Mouse (Mus musculus) MEL (cell line): ENCODE data around the gene 3110082I17Rik. TPM values are rescaled to one million over a fixed set of nuclear protein-coding genes. Genes with fewer than 3 reads are reported as not detected.
A peak's percentile ranks its signal among the peaks of the same experiment; 100 is the strongest.

Experiments used
- DNase-seq: peaks from one replicate; pipeline ENCODE4 v3.0.0; 2011; ENCODE audit warnings: low read depth, low spot score
- H3K27ac ChIP-seq: 2 replicates; pipeline ENCODE4 v1.5.1; 2012; ENCODE audit warnings: low read depth, mild to moderate bottlenecking, control low read depth, low read length, moderate library complexity; ENCODE audit not compliant: control insufficient read depth
- H3K27me3 ChIP-seq, 2 experiments: fragments of 150-350 bp in 1 of 2; sonication (generic) in 1 of 2; 2 replicates each; pipeline ENCODE4 v1.6.1; 2012; ENCODE audit warnings: low read length in 2 of 2, mild to moderate bottlenecking in 2 of 2, improper control_type of control experiment in 1 of 2, moderate library complexity in 1 of 2; ENCODE audit not compliant: insufficient read depth in 2 of 2, control insufficient read depth in 1 of 2
- H3K36me3 ChIP-seq, 2 experiments: 2 replicates each; pipeline ENCODE4 v1.6.1; 2012 to 2014; ENCODE audit warnings: low read length in 2 of 2, improper control_type of control experiment in 1 of 2, inconsistent platforms in 1 of 2, mild to moderate bottlenecking in 1 of 2; ENCODE audit not compliant: insufficient read depth in 2 of 2, control insufficient read depth in 1 of 2
- H3K4me1 ChIP-seq, 2 experiments: fragments of 150-350 bp in 1 of 2; sonication (generic) in 1 of 2; 2 replicates each; pipeline ENCODE4 v1.6.1; 2012; ENCODE audit warnings: low read length in 2 of 2, improper control_type of control experiment in 1 of 2, mild to moderate bottlenecking in 1 of 2; ENCODE audit not compliant: insufficient read depth in 2 of 2, control insufficient read depth in 1 of 2
- H3K4me3 ChIP-seq, 2 experiments: fragments of 150-350 bp in 1 of 2; sonication (generic) in 1 of 2; 2 replicates each; pipeline ENCODE4 v1.5.1; 2012; ENCODE audit warnings: low read depth in 2 of 2, low read length in 2 of 2, mild to moderate bottlenecking in 2 of 2, moderate library complexity in 2 of 2, control low read depth in 1 of 2, improper control_type of control experiment in 1 of 2; ENCODE audit not compliant: control insufficient read depth in 1 of 2, insufficient read depth in 1 of 2
- H3K79me2 ChIP-seq: 2 replicates; pipeline ENCODE4 v1.6.1; 2012; ENCODE audit warnings: mild to moderate bottlenecking, low read length, moderate library complexity; ENCODE audit not compliant: control insufficient read depth, poor library complexity, insufficient read depth
- H3K9ac ChIP-seq: 2 replicates; pipeline ENCODE4 v1.6.1; 2012; ENCODE audit warnings: low read depth, mild to moderate bottlenecking, control low read depth, low read length, moderate library complexity; ENCODE audit not compliant: control insufficient read depth, poor library complexity, severe bottlenecking
- H3K9me3 ChIP-seq: fragments of 150-350 bp; sonication (generic); replicated peaks from 2 replicates; pipeline ENCODE4 v1.6.1; 2012; ENCODE audit warnings: mild to moderate bottlenecking, low read length, improper control_type of control experiment, moderate library complexity; ENCODE audit not compliant: insufficient read depth
- BHLHE40 ChIP-seq: IDR thresholded peaks from 2 replicates; pipeline ENCODE4 v1.6.1; 2012; ENCODE audit warnings: low read depth, mild to moderate bottlenecking, inconsistent platforms, low read length, improper control_type of control experiment, borderline replicate concordance
- CHD2 ChIP-seq: IDR thresholded peaks from 2 replicates; pipeline ENCODE4 v1.6.1; 2011; ENCODE audit warnings: low read length, improper control_type of control experiment
- CTCF ChIP-seq, 3 experiments: IDR thresholded peaks in 2 of 3; conservative IDR thresholded peaks in 1 of 3; 2 replicates each; pipeline ENCODE4 v1.5.1; 2011 to 2012; ENCODE audit warnings: low read length in 3 of 3, low read depth in 2 of 3, mild to moderate bottlenecking in 2 of 3, improper control_type of control experiment in 1 of 3, inconsistent platforms in 1 of 3, mixed read lengths in 1 of 3, moderate library complexity in 1 of 3; ENCODE audit not compliant: control insufficient read depth in 1 of 3, insufficient read depth in 1 of 3, poor library complexity in 1 of 3, severe bottlenecking in 1 of 3
- E2F4 ChIP-seq: IDR thresholded peaks from 2 replicates; pipeline ENCODE4 v1.6.1; 2011; ENCODE audit warnings: low read depth, low read length, improper control_type of control experiment, borderline replicate concordance
- ELF1 ChIP-seq: IDR thresholded peaks from 2 replicates; pipeline ENCODE4 v1.6.1; 2014; ENCODE audit warnings: low read depth, mild to moderate bottlenecking, inconsistent platforms, low read length, improper control_type of control experiment, moderate library complexity
- EP300 ChIP-seq, 2 experiments: IDR thresholded peaks; 2 replicates each; pipeline ENCODE4 v1.6.1; 2011; ENCODE audit warnings: improper control_type of control experiment in 2 of 2, low read length in 2 of 2, low read depth in 1 of 2, mild to moderate bottlenecking in 1 of 2
- ETS1 ChIP-seq: IDR thresholded peaks from 2 replicates; pipeline ENCODE4 v1.6.1; 2012; ENCODE audit warnings: low read depth, mild to moderate bottlenecking, inconsistent platforms, low read length, improper control_type of control experiment, moderate library complexity
- GABPA ChIP-seq: IDR thresholded peaks from 2 replicates; pipeline ENCODE4 v1.6.1; 2012; ENCODE audit warnings: low read depth, mild to moderate bottlenecking, inconsistent platforms, low read length, improper control_type of control experiment, moderate library complexity
- GATA1 ChIP-seq: IDR thresholded peaks from 2 replicates; pipeline ENCODE4 v1.6.1; 2011; ENCODE audit warnings: low read depth, low read length, improper control_type of control experiment
- HCFC1 ChIP-seq: IDR thresholded peaks from 2 replicates; pipeline ENCODE4 v1.6.1; 2012; ENCODE audit warnings: low read depth, mild to moderate bottlenecking, inconsistent platforms, low read length, improper control_type of control experiment, moderate library complexity
- JUND ChIP-seq: IDR thresholded peaks from 2 replicates; pipeline ENCODE4 v1.6.1; 2011; ENCODE audit warnings: low read depth, mild to moderate bottlenecking, improper control_type of control experiment, low read length
- KAT2A ChIP-seq: conservative IDR thresholded peaks from 2 replicates; pipeline ENCODE4 v1.6.1; 2012; ENCODE audit warnings: low read depth, low read length, improper control_type of control experiment, inconsistent platforms
- MAFK ChIP-seq: IDR thresholded peaks from 2 replicates; pipeline ENCODE4 v1.6.1; 2011; ENCODE audit warnings: low read depth, mild to moderate bottlenecking, low read length, improper control_type of control experiment, borderline replicate concordance
- MAX ChIP-seq: IDR thresholded peaks from 2 replicates; pipeline ENCODE4 v1.6.1; 2011; ENCODE audit warnings: low read length, improper control_type of control experiment
- MEF2A ChIP-seq: IDR thresholded peaks from 2 replicates; pipeline ENCODE4 v1.6.1; 2014; ENCODE audit warnings: low read depth, mild to moderate bottlenecking, inconsistent platforms, low read length, improper control_type of control experiment; ENCODE audit not compliant: poor library complexity, insufficient replicate concordance, severe bottlenecking; ENCODE audit errors: extremely low read depth
- MXI1 ChIP-seq: IDR thresholded peaks from 2 replicates; pipeline ENCODE4 v1.6.1; 2011; ENCODE audit warnings: mild to moderate bottlenecking, low read depth, low read length, improper control_type of control experiment
- MYB ChIP-seq: IDR thresholded peaks from 2 replicates; pipeline ENCODE4 v1.6.1; 2011; ENCODE audit warnings: mild to moderate bottlenecking, low read depth, low read length, improper control_type of control experiment
- MYC ChIP-seq: IDR thresholded peaks from 2 replicates; pipeline ENCODE4 v1.6.1; 2011; ENCODE audit warnings: low read depth, mild to moderate bottlenecking, low read length, improper control_type of control experiment, moderate library complexity
- NELFE ChIP-seq: IDR thresholded peaks from 2 replicates; pipeline ENCODE4 v1.6.1; 2011; ENCODE audit warnings: low read depth, low read length, improper control_type of control experiment
- NRF1 ChIP-seq: IDR thresholded peaks from 2 replicates; pipeline ENCODE4 v1.6.1; 2014; ENCODE audit warnings: low read depth, mild to moderate bottlenecking, inconsistent platforms, low read length, improper control_type of control experiment, moderate library complexity; ENCODE audit not compliant: poor library complexity, insufficient read depth, severe bottlenecking
- POLR2A ChIP-seq, 2 experiments: IDR thresholded peaks; 2 replicates each; pipeline ENCODE4 v1.6.1; 2011 to 2012; ENCODE audit warnings: low read length in 2 of 2, mild to moderate bottlenecking in 2 of 2, control low read depth in 1 of 2, improper control_type of control experiment in 1 of 2, low read depth in 1 of 2, moderate library complexity in 1 of 2; ENCODE audit not compliant: control insufficient read depth in 1 of 2, insufficient read depth in 1 of 2, poor library complexity in 1 of 2
- POLR2AphosphoS2 ChIP-seq: IDR thresholded peaks from 2 replicates; pipeline ENCODE4 v1.6.1; 2011; ENCODE audit warnings: low read length, improper control_type of control experiment
- POLR2AphosphoS5 ChIP-seq: IDR thresholded peaks from 2 replicates; pipeline ENCODE4 v1.6.1; 2012; ENCODE audit warnings: low read depth, borderline replicate concordance, mild to moderate bottlenecking, inconsistent platforms, low read length, moderate library complexity, mixed read lengths
- RAD21 ChIP-seq: IDR thresholded peaks from 2 replicates; pipeline ENCODE4 v1.6.1; 2011; ENCODE audit warnings: mild to moderate bottlenecking, low read depth, low read length, improper control_type of control experiment
- RCOR1 ChIP-seq: IDR thresholded peaks from 2 replicates; pipeline ENCODE4 v1.6.1; 2012; ENCODE audit warnings: low read depth, mild to moderate bottlenecking, inconsistent platforms, low read length, improper control_type of control experiment
- SIN3A ChIP-seq: IDR thresholded peaks from 2 replicates; pipeline ENCODE4 v1.6.1; 2012; ENCODE audit warnings: low read length, improper control_type of control experiment, inconsistent platforms
- SMC3 ChIP-seq: IDR thresholded peaks from 2 replicates; pipeline ENCODE4 v1.6.1; 2011; ENCODE audit warnings: low read depth, low read length, improper control_type of control experiment
- TAL1 ChIP-seq: IDR thresholded peaks from 2 replicates; pipeline ENCODE4 v1.6.1; 2012; ENCODE audit warnings: mild to moderate bottlenecking, inconsistent platforms, low read length, moderate library complexity, mixed read lengths
- TBP ChIP-seq: IDR thresholded peaks from 2 replicates; pipeline ENCODE4 v1.8.0; 2011; ENCODE audit warnings: low read depth, low read length, improper control_type of control experiment
- TCF12 ChIP-seq: IDR thresholded peaks from 2 replicates; pipeline ENCODE4 v1.6.1; 2014; ENCODE audit warnings: low read depth, mild to moderate bottlenecking, inconsistent platforms, low read length, improper control_type of control experiment, moderate library complexity
- USF1 ChIP-seq: IDR thresholded peaks from 2 replicates; pipeline ENCODE4 v1.6.1; 2014; ENCODE audit warnings: low read depth, mild to moderate bottlenecking, inconsistent platforms, low read length, improper control_type of control experiment, moderate library complexity
- USF2 ChIP-seq, 2 experiments: IDR thresholded peaks; 2 replicates each; pipeline ENCODE4 v1.6.1; 2011 to 2012; ENCODE audit warnings: improper control_type of control experiment in 2 of 2, low read length in 2 of 2, borderline replicate concordance in 1 of 2, inconsistent platforms in 1 of 2, low read depth in 1 of 2, mild to moderate bottlenecking in 1 of 2; ENCODE audit not compliant: insufficient read depth in 1 of 2
- ZC3H11A ChIP-seq: IDR thresholded peaks from 2 replicates; pipeline ENCODE4 v1.6.1; 2012; ENCODE audit warnings: low read depth, mild to moderate bottlenecking, inconsistent platforms, low read length, improper control_type of control experiment
- ZKSCAN1 ChIP-seq: IDR thresholded peaks from 2 replicates; pipeline ENCODE4 v1.6.1; 2012; ENCODE audit warnings: low read depth, mild to moderate bottlenecking, inconsistent platforms, low read length, improper control_type of control experiment, moderate library complexity
- ZNF384 ChIP-seq: IDR thresholded peaks from 2 replicates; pipeline ENCODE4 v1.6.1; 2012; ENCODE audit warnings: low read depth, mild to moderate bottlenecking, inconsistent platforms, low read length, improper control_type of control experiment
- polyA plus RNA-seq, 2 experiments: library from polyadenylated mRNA; stranded (reverse) in 1 of 2; unstranded in 1 of 2; fragments of >175 nt in 1 of 2; fragments of >200 nt in 1 of 2; gene quantifications; 2 replicates each; pipeline versions ENCODE4 v1.2.1 to v1.2.4; 2012; ENCODE audit warnings: low replicate concordance in 2 of 2, low read depth in 1 of 2; ENCODE audit not compliant: insufficient read length in 2 of 2, insufficient read depth in 1 of 2, missing spikeins in 1 of 2
- total RNA-seq: library from RNA; depleted of rRNA; stranded (reverse); fragments of 300-350 nt; gene quantifications from 2 replicates; pipeline ENCODE4 v1.2.3, GENCODE M21; 2012; rRNA removed

Gene 3110082I17Rik
- total RNA-seq (43.2 and 58.1 TPM in 2 replicates), polyA plus RNA-seq (10 to 100 TPM in 1 of 2 experiments, not detected in 1; 79.5 TPM)

- no peaks in the 10 kb centered on the region for H3K9me3 ChIP-seq
- H3K4me3 ChIP-seq = peak within 1 kb of the TSS; percentile 79 to 98
- no peaks in the 10 kb centered on the region for H3K27me3 ChIP-seq
- H3K4me1 ChIP-seq = peaks cover 7 to 10% of the 10 kb centered on the region in 2 experiments
- H3K79me2 ChIP-seq = peaks cover 11% of the 10 kb centered on the region
- DNase-seq = peak; percentile 98
- peaks cover 0 to 6% of the 10 kb centered on the region in 2 experiments; a peak in 3 of 4 replicates for H3K36me3 ChIP-seq
- H3K9ac ChIP-seq = peak within 1 kb of the TSS; percentile 77
- H3K27ac ChIP-seq = 0 out of 2 replicates have a peak within 1 kb of the TSS, but pooled peaks have one; percentile 21
- TF ChIP-seq E2F4 (no peak), POLR2AphosphoS5 (no peak), MEF2A (no peak), CHD2 (peak; percentile 87), USF2 (IDR thresholded peaks at IDR 0.05; ENCODE audit: borderline replicate concordance in 1 of 2, insufficient read depth in 1 of 2, low read depth in 1 of 2, low read length in 2 of 2) (no peak), SMC3 (no peak), ZNF384 (no peak), POLR2AphosphoS2 (peak; percentile 74; the same call in 1 of the 2 replicates), KAT2A (peak; percentile 62; the same call in 1 of the 2 replicates), GATA1 (no peak), BHLHE40 (peak; percentile 99), MAFK (peak; percentile 63; the same call in 1 of the 2 replicates), MXI1 (peak; percentile 100), USF1 (peak; percentile 88), ELF1 (peak; percentile 80), ZKSCAN1 (no peak), TBP (peak; percentile 56; the same call in 1 of the 2 replicates), NELFE (peak; percentile 81), MAX (peak; percentile 98), RCOR1 (no peak), JUND (no peak), NRF1 (peak; percentile 46; the same call in 1 of the 2 replicates), EP300 (IDR thresholded peaks at IDR 0.05; ENCODE audit: low read depth in 1 of 2, low read length in 2 of 2) (no peak), GABPA (no peak), SIN3A (peak; percentile 100), RAD21 (no peak), TAL1 (no peak), ZC3H11A (no peak), HCFC1 (peak; percentile 93), MYC (peak; percentile 98), TCF12 (peak; percentile 31; the same call in 1 of the 2 replicates), ETS1 (0 out of 2 replicates have a peak, but pooled peaks have one; percentile 6), POLR2A (IDR thresholded peaks at IDR 0.05; ENCODE audit: control insufficient read depth in 1 of 2, insufficient read depth in 1 of 2, low read depth in 1 of 2, low read length in 2 of 2, poor library complexity in 1 of 2) (peak; percentile 68 to 81), CTCF (IDR thresholded peaks at IDR 0.05 in 2 of 3, conservative IDR thresholded peaks at IDR 0.05 in 1 of 3; ENCODE audit: control insufficient read depth in 1 of 3, insufficient read depth in 1 of 3, low read depth in 2 of 3, low read length in 3 of 3, poor library complexity in 1 of 3, severe bottlenecking in 1 of 3) (no peak), MYB (no peak)
Observed at GRCm38 (mm10) chr5:139460384-139461067, at the start of gene 3110082I17Rik. Gene 3110082I17Rik (minus strand): TSS chr5:139460527.
